Mouse (Mus musculus): ENCODE data around the gene Clk2.
"Not testable (repeated sequence)": the region's sequence is repeated elsewhere in the genome, so short reads cannot be mapped to it uniquely, and the experiment has no call there.

Clk2 gene

GRCm38 (mm10) chr3:89190436-89190835, 25.8 kb downstream of the Clk2 start:
- DNase-seq (ENCODE audit: low spot score): no peak

GRCm38 (mm10) chr3:89193351-89193750, 28.8 kb downstream of the Clk2 start:
- DNase-seq (ENCODE audit: low spot score): no peak

DNA sequence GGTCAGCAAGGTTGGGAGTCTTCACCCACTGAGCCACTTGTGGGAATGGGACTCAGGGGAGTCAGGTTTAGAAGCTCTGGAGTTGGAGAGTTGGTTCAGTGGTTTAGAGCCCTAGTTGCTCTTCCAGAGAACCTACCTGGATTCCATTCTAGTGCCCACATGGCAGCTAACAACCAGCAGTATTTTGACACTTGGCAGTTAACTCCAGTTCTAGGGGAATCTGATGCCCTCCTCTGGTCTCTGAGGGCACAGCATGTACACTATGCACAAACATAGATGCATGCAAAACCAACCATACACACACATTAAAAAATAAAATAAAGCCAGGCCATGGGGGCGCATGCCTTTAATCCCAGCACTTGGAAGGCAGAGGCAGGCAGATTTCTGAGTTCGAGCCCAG, 29.3 kb downstream of the Clk2 start:
- no peak for DNase-seq (ENCODE audit: low spot score)

DNA sequence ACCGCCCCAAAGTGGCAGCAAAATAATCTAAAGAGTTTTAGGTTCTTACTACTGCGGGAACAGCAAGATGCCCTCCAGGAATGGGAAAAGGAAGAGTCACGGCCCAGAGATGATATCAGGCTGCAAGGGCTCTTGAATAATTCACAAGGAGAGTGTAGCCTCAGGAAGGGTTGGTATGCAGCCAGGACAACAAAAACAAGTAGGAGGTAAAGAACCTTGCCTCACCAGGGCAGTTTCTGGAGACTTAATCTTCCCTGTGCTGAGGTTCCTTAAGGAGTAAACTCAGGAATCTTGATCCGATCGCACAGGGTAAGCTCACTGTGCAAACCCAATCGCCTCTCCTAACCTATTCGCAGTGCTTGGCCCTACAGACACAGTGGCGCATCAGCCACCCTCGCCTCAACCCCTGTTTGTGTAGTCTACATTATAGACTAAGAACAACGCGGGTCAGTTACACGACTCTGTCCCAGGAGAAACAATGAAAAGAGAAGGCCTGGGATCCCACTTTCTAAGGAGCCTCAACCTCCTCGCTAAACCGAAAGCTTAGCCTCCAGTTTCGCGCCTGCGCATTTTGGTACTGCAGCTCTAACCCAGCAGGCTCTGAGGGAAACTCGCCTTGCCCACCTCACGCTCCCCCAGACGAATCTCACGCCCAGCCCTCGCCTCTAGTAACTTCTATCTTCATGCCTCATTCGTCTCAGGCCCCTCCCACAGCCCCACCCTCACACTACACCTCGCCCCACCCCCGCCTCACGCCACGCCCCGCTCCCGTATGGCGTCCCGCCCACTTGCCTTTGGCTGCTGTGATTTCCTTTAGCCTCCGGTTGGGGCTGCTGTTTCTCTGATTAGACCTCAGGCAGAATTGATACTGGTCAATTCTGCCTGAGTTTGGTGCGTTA, 31.6 kb downstream of the Clk2 start:
- DNase-seq (ENCODE audit: low spot score): peak; percentile 75

DNA sequence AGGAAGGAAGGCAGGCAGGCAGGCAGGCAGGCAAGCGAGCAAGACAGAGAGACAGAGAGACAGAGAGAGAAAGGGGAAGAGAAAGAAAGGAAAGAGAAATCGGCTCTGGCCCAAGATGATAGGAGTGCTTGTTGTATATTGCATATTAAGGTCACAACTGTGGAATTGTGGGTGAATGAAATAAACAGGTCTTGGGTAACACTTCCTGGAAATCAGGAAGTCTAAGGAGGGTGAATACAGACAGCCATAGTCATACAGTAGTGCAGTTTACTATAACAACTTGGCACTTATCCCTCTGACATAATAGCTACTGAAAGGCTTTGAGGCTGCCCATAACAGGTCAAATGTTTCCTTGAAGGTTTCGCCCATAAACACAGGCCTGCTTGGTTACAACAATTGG, 35.2 kb downstream of the Clk2 start:
- DNase-seq (ENCODE audit: low spot score): no peak

DNA sequence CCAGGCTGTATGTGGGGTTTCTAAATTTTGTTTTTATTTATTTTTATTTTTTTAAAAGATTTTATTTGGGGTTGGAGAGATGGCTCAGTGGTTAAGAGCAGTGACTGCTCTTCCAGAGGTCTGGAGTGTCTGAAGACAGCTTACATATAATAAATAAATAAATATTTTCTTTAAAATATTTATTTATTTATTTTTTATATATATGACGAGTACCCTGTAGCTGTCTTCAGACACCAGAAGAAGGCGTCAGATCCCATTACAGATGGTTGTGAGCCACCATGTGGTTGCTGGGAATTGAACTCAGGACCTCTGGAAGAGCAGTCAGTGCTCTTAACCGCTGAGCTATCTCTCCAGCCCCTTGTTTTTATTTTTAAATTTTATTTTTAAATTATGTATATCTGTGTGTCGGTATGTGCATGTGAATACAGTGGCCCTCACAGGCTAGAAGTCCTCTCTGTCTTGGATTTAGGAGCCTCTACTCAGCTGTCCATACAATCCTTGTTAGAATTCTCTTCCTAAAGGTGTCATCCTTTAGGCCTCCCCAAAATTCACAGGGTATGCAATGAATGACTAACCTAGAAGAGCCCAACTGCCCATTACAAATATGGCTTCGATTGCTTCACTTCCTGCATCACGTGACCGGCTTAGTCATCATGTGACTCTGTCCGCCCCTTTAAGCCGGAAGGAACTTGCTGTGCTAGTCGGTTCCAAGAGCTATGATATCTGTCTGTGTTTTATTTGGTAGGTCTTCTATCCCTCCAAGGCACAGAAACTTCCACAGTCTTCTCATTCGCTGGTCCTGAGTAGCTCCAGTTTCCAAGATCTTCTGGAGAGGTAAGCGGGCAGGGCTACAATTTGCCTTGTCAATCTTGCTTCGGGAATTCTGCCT, 37.9 kb downstream of the Clk2 start, which contains the start of gene Gba:
Gene Gba (plus strand): TSS at position 676 of the 889 bp plus-strand sequence.
- peak; percentile 84 for DNase-seq (ENCODE audit: low spot score)

DNA sequence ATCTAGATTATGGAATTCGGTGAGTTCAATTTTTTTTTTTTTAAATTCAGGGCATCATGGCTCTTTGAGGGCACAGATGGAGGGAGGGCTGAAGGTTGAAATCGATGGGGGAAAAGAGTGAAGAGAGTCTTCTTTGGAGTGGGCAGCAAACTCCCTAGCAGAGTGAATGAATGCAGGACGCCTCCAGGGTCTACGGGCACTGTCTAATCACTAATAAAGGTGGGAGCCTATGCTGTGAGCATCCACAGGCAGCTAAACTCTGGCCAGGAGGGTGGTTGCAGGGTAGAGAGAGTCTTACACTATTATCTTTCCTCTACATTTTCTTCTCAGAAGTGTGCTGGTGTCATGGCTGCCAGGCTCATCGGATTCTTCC, 38.5 kb downstream of the Clk2 start:
- DNase-seq (ENCODE audit: low spot score): no peak

DNA sequence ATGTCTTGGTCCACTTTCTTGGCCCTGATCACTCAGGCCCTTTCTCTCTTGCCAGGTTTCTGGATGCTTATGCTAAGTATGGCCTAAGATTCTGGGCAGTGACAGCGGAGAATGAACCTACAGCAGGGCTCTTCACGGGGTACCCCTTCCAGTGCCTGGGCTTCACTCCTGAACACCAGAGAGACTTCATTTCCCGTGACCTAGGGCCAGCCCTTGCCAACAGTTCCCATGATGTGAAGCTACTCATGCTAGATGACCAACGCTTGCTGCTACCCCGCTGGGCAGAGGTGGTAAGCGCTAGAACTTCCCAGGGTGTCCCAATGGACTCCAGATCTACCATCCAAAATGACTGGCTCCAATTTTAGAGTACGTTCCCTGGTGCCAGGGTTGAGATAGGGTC, 41.5 kb downstream of the Clk2 start:
- DNase-seq (ENCODE audit: low spot score): no peak

- no peak for DNase-seq (ENCODE audit: low spot score)
Observed at GRCm38 (mm10) chr3:89206695-89207094, 42.1 kb downstream of the Clk2 start.

GRCm38 (mm10) chr3:89208075-89208657, 43.6 kb downstream of the Clk2 start:
- DNase-seq (ENCODE audit: low spot score): no peak

DNA sequence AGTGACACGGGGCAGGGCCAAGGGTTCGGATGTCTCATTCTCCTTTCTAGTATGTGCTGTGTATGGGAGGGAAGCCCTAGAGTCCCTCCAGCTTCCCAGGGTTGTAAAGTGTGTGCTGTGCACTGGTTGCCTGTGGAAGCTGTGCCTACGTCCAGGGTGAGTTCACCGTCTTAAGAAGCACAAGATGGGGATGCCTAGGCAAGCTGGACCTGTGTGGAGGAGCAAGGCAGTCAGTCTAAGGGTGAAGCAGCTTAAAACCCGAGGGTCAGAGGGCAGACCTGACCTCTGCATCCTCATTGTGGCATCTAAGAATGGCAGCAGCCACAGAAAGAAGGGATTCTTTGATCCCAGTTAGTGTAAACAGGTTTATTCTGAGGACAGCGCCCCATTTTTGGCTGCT, 44.1 kb downstream of the Clk2 start:
- DNase-seq (ENCODE audit: low spot score): no peak

- DNase-seq (ENCODE audit: low spot score): no peak
Observed at GRCm38 (mm10) chr3:89209731-89210130, 45.1 kb downstream of the Clk2 start.

DNA sequence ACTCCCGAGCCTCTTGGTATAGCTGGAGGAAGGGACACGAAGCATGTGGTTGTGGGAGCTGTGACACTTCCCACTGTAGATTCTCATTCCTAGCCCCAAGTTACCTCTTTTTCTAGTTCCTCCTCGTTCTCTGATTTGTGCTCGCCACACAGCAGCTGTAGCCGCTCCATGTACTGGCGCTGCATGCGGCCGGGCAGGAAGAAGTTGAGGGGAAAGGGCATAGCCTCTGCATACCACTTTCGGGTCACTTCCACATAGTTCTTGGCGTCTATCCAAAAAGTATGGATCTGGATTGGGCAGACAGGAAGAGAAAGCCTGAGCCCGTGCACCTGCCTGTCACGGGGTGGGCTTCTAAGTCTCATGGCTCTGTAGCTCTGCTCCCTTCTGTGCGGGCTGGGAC, 45.6 kb downstream of the Clk2 start:
- no peak for DNase-seq (ENCODE audit: low spot score)

GRCm38 (mm10) chr3:89210731-89211130, 46.1 kb downstream of the Clk2 start:
- no peak for DNase-seq (ENCODE audit: low spot score)

- DNase-seq (ENCODE audit: low spot score): peak; percentile 83
Observed at GRCm38 (mm10) chr3:89213803-89214530, 49.4 kb downstream of the Clk2 start.

- no peak for DNase-seq (ENCODE audit: low spot score)
Observed at GRCm38 (mm10) chr3:89214681-89215411, 50.3 kb downstream of the Clk2 start, which contains the start of gene Thbs3. Gene Thbs3 (plus strand): TSS chr3:89215180.

- peak; percentile 72 for DNase-seq (ENCODE audit: low spot score)
Observed at GRCm38 (mm10) chr3:89215853-89216252, 51.3 kb downstream of the Clk2 start.

- not testable (repeated sequence) for DNase-seq (ENCODE audit: low spot score)
Observed at GRCm38 (mm10) chr3:89216407-89216806, 51.8 kb downstream of the Clk2 start.

DNA sequence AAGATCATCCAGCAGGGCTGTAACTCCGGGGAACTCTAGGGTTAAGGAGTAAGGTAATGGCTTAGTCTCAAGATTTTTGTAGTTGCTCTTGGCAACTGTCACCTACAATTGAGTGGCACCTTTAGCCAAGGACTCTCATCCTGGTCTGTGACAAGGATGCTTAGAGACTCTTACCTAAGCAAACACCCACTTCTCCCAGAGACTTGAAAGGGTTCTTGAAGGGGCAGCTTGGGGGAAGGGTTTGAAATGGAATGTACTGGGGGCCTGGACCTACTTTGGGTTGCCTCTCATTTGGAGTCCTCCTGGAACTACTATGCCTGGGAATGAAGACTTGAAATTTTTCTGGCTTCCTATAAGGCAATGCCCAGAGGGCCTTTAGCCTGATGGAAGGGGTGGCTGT, 53.7 kb downstream of the Clk2 start:
- no peak for DNase-seq (ENCODE audit: low spot score)

DNA sequence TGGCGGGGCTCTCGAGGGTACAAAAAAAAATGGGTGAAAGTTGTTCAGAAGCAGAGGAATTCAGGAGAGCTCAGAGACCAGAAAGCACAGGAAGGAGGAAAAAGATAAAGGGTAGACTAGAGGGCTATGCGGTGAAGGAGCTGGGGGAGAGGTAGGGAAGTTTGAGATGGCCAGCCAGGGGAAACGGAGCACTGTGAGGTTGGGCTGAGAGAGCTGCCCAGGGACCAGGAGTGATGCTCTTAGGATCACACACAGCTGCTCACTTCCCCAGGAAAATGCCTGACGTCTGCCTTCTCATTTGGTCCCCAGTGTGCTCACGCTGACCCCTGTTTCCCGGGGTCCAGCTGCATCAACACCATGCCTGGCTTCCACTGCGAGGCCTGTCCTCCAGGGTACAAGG, 55.0 kb downstream of the Clk2 start:
- DNase-seq (ENCODE audit: low spot score): no peak

DNA sequence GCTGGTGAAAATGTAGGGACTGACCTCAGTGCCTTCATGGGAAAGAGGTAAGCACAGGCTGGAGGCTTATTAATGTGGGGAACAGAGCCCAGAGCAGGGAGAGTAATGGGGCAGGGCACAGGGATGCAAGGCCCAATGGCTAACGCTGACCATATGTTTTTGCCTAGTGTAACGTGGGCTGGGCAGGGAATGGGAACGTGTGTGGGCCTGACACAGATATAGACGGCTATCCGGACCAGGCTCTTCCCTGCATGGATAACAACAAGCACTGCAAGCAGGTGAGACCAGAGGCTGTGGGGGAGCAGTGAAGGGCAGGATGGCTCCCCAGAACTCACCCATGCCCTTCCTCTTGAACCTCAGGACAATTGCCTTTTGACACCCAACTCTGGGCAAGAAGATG, 56.6 kb downstream of the Clk2 start:
- no peak for DNase-seq (ENCODE audit: low spot score)

Data from left cerebral cortex, adult 11 months (tissue).